Mouse (Mus musculus): ENCODE measurements around the gene Rspo1.

The Rspo1 gene

GRCm38 (mm10) chr4:124972316-124972715 lies 13.9 kb upstream of the Rspo1 start:
- no peak for DNase-seq (ENCODE audit: low read depth in 2 of 2, low spot score in 2 of 2)

- DNase-seq (ENCODE audit: low read depth in 2 of 2, low spot score in 2 of 2), result no peak
Measured at GRCm38 (mm10) chr4:124973296-124973695, 12.9 kb upstream of the Rspo1 start.

DNA sequence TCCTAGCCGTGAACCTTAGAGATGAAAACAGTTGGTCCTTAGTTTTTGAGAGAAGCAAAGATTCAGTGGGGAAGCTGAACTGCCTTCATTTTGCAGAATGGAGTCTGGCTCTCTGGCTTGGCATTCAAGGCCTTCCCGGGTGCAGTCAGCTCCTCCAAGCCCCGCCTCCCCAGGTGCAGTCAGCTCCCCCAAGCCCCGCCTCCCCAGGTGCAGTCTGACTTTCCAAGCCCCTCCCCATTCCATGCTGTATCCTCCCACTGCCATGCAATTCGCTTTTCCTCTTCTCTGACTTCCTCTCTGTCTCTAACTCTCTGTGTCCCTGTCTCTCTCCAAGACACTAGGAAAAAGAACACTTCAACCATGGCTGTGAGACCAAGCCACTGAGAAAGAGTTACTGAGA lies 8.0 kb upstream of the Rspo1 start:
- DNase-seq (ENCODE audit: low read depth in 2 of 2, low spot score in 2 of 2), result no peak

DNA sequence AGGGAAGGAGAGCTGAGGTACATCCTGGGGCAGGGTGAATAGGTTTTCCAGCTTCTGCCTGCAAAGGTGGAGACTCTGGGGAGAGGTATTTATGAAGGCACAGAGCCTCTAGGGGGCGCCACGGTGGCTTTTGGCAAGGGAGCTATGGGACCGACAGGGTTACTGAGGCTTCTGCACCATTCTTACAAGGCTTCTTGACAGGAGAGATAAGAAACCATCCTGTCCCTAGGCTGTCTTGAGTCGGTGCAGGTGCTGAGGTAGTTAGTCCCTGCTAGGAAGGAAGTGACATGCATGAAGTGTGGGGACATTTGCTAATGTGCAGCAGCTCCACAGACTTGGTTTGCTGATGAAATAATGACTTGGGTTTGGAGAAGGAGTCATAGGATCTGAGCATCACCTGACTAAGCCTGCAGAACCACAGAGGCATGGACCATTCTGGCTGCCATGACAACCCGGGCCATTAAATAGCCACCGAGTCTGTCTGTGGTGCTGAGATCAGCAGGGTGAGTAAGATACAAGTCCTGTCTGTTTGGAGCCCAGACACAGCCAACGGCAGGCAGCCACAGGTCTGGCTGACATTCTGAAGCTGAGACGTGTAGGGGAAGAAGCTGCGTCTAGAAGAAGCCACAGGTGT lies 2.2 kb upstream of the Rspo1 start:
- no peak for DNase-seq (ENCODE audit: low read depth in 2 of 2, low spot score in 2 of 2)

DNA sequence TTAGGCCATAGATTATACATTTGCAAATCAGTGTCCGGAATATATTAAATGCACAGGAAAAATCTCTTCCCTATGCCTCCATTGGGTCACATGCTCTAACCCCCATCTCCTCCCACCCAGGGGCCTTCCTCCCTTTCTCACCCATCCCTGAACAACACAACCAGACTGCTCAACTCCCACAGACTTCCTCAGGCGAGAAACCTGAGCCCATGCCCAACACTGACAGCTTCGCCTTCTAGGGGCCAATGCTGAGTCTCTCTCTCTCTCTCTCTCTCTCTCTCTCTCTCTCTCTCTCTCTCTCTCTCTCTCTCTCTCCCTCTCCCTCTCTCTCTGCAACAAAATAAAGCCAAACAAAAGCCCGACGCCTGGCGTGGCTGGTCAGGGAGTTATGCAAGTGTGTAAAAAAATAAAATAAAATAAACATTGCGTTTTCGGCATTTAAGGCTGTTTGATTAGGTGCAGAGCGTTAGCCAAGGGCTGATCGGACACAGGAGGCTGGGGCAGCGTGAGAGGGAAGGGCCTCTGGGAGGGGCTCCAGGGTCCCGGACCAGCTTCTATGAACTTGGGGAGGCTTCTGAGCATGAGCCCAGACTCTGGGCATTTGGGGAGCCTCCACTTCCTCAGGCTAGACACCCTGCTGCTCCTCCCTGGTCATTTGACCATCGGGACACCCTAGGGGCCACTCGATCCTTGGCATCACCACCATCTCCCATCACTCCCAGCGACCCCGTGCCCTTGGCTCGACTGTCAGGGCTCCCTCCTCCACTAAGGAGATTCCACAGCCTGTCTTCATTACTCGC lies 1.2 kb upstream of the Rspo1 start:
- no peak for DNase-seq (ENCODE audit: low read depth in 2 of 2, low spot score in 2 of 2)

DNA sequence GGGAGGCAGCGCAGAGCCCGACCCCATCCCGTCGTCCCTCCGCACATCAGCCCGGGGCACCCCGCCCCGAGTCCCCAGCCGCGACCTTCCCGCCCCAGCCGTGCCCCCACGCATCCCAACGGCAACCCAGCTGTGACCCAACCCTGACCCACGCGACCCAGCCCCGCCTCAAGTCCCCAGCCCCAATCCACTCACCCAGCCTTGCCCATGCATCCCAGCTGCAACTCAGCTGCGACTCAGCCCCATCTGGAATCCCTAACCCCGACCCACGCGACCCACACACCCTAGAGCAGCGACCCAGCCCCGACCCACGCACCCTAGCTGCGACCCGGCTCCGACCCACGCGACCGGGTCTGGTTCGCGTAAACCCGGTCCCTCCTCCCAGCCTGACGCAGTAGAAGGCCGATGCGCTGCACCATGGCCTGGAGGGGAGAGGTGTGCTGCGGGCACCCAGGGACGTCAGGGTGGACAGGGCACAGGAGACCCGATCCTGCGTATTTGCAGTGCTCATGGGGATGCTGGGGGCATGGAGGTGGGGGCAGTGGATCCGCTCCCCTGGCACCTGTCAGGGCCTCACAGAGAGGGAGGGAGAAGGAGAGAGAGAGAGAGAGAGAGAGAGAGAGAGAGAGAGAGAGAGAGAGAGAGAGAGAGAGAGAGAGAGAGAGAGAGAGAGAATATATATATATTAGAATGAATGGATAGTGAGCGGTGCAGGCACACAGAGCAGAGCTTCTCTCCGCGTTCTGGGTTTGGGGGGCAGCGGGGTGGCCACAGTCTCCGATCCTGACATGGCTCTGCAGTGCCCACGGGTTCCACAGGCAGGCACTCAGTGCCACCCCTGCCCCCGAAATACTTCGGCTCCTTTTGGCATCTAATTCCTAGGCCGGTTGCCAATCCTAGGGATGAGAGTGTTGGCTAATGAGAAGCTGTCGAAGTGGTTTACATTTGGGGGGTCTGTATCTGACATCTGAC lies 795 bp downstream of the Rspo1 start:
- no peak for DNase-seq (ENCODE audit: low read depth in 2 of 2, low spot score in 2 of 2)

GRCm38 (mm10) chr4:124987711-124988097 lies 1.5 kb downstream of the Rspo1 start:
- no peak for DNase-seq (ENCODE audit: low read depth in 2 of 2, low spot score in 2 of 2)

DNA sequence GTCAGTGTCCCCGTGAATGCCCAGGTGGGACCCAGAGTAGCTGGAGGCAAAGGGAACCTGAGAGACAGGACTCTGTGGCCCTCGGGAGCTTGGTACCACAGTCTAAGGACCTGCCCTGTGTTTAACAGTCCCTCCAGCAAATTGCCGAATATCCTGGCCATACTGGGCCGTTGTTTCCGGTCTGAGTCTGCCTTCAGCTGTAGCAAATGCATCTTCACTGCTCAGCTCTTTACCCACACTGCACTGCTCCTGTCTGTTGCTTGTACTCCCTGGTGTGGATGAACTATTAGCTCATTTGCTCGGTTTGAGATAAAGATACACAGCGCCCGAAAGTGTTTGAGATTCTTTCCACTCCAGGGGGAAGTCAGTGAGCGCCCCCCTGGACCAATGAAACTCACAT lies 2.2 kb downstream of the Rspo1 start:
- no peak for DNase-seq (ENCODE audit: low read depth in 2 of 2, low spot score in 2 of 2)

DNA sequence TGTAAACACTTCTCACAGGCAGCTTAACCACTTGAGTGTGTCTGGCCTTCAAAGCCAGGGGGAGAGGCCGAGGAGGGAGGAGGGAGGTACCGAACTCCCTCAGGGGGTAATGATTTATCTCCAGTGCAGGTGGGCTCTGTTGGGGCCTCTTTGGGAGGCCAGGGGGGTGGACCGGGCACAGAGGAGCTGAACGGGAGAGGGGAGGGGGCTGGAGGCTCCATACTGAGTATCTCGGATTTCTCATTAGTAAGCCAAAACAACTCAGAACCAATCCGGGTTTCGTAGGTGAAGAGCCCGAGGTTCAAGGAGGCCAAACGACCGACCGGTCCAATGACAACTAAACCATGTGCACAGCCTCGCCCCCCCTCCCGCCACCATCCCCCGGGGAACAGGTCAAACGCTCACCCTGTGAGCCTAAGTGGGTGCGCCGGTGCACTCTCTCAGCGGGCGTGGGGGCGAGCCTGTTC lies 3.6 kb downstream of the Rspo1 start:
- no peak for DNase-seq (ENCODE audit: low read depth in 2 of 2, low spot score in 2 of 2)

DNA sequence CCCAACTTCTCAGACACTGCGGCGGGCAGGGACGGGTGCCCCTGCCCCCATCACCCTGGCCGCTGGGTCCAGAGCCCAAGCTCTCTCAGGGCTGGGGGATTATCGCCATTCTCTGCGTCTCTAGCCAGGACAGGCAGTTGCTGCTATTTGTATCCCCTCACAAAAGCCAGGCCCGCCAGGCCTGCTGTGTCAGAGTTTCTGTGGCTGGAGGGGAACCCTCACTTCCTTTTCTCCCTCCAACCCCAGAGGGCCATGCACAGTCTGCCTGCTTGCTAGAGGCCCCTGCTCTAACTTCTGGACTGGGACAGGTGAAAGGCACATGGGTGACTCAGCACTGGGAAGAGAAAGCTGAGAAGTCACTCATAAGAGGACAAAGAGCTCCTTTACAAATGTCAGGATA lies 4.1 kb downstream of the Rspo1 start:
- DNase-seq (ENCODE audit: low read depth in 2 of 2, low spot score in 2 of 2), result no peak

DNA sequence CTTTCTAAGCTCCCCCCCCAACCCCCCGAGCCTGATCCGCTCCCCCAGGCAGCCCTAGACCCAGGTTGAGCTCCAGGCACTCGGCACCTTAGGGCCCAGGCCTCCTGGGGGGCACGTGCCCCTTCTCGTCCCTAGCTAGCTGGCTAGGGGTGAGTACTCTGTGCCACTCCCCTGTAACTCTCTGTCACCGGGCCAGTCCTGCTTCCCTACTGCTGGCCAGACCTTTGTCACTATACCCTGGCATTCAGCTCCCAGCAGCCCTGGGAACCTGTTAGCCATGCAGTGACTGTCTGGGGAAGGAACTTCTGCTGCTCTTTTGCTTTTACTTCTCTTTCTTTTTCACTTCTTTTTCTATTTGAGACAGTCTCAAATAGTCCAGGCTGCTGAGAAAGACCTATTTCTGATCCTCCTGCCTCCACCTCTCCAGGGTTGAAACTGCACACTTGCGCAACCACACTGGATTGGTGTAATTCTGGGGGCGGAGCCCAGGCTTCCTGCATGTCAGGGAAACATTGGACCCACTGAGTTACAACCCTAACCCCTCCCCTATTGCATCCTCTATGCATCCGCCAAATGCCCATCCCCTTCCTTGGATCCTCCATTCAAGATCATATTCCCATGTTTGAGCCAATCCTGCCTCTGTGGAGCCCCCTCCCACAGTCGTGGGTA lies 11.4 kb downstream of the Rspo1 start:
- DNase-seq (ENCODE audit: low read depth in 2 of 2, low spot score in 2 of 2), result no peak

DNA sequence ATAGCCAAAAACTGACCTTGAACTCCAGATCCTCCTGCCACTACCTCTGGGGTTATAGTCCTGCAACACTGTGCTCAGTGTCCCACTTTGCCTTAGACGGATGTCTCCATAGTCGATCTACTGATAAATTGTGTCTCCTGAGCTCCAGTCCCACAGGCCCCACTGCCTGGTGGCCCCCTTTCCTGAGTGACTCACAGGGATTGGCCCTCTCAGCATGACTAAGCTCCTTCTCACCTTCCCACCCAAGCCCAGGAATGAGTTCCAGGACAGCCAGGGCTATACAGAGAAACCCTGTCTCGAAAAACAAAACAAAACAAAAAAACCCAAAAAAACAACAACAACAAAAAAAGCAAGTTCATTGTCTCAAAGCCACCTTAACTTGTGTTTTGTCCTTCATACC lies 13.3 kb downstream of the Rspo1 start:
- DNase-seq (ENCODE audit: low read depth in 2 of 2, low spot score in 2 of 2), result no peak

DNA sequence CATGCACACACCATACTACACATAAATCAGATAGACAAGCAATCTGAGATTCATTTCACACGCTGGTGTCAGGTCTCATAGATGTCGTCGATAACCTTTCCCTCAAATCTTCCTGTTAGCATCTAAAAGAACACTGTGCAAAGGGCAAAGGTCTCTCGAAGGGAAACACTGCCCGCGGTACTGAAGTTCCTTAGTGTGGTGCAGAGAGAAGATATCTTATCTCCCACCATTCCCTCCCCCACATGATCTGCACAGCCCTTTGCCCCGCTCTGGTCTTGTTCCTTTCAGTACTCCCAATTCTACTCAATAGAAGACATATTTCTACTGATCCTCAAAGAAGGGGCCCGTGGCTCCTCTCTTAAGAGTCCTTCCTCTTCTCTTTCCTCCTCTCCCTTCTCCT lies 16.7 kb downstream of the Rspo1 start:
- DNase-seq (ENCODE audit: low read depth in 2 of 2, low spot score in 2 of 2), result no peak

DNA sequence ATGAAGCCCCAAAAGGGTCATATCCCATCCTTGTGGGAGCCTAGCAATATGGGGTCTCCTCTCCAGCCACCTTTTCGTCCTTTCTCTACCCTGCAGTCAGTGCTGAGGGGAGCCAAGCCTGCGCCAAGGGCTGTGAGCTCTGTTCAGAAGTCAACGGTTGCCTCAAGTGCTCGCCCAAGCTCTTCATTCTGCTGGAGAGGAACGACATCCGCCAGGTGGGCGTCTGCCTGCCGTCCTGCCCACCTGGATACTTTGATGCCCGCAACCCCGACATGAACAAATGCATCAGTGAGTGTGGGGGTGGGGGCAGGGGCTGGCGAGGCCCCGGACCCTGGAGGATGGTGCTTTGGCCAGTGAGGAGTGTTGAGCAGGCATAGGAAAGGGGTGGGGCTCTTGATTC lies 18.7 kb downstream of the Rspo1 start:
- DNase-seq (ENCODE audit: low read depth in 2 of 2, low spot score in 2 of 2), result no peak

- no peak for DNase-seq (ENCODE audit: low read depth in 2 of 2, low spot score in 2 of 2)
Measured at GRCm38 (mm10) chr4:125007460-125007859, 21.2 kb downstream of the Rspo1 start.

GRCm38 (mm10) chr4:125008220-125008619 lies 22.0 kb downstream of the Rspo1 start:
- DNase-seq (ENCODE audit: low read depth in 2 of 2, low spot score in 2 of 2), result no peak

GRCm38 (mm10) chr4:125008712-125009111 lies 22.5 kb downstream of the Rspo1 start:
- no peak for DNase-seq (ENCODE audit: low read depth in 2 of 2, low spot score in 2 of 2)

DNA sequence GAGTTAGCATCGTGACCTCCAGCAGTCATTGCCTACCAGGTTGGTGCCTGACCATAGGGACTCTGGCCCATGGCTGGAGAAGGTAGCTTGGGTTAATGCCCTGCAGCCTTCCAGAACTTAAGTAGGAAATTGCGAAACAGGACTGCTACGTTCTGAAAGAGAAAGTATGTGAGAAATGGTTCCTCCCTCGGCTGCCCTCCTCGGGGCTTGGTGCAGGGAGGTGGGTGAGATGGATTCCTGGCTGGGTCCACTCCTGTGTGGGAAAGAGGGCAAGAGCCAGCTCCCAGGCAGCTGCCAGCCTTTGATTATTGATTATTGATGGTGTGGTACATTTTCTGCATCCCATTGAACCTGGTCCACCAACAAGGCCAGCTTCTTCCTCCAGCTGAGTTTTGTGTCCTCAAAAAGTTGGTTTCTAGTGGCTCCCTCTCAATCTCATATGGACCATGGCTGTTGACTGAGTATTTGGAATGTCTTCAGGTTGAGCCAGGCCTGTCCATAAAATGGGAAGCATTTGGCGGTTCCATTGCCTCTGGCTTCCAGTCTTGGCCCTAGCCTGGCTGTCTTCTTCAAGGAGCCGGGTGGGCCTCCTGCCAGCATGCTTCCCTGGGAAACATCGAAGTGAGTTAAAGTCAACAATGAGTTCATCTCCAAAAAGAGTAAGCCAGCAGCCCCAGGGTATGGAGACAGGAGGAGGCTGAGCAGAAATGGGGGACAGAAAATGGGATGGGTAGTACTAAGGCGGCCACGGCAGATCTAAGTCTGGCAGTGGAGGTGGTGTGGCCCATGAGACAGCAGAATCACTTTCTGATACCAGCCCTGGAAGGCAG lies 29.8 kb downstream of the Rspo1 start, which contains the start of gene Gnl2:
TSS of gene Gnl2 (plus strand) at position 780 of the 830 bp plus-strand sequence.
- no peak for DNase-seq (ENCODE audit: low read depth in 2 of 2, low spot score in 2 of 2)

- no peak for DNase-seq (ENCODE audit: low read depth in 2 of 2, low spot score in 2 of 2)
Measured at GRCm38 (mm10) chr4:125017431-125017830, 31.2 kb downstream of the Rspo1 start.
